Mouse (Mus musculus) forebrain, embryonic 14.5 days (tissue): ENCODE results near the gene Rps21. TPM values are rescaled to one million over a fixed set of nuclear protein-coding genes. Genes with fewer than 3 reads are reported as not detected.

Source experiments
- ATAC-seq: fragments of 200-750 bp; cut with Nextera tagmentation; 2 replicates; pipeline ENCODE4 v1.8.0; 2017; ENCODE audit warnings: mild to moderate bottlenecking, moderate library complexity
- DNase-seq: peaks from one replicate; pipeline ENCODE4 v3.0.0-alpha.2; 2015; ENCODE audit warnings: low spot score
- H3K27ac ChIP-seq: fragments of 300-500 bp; sonication (generic); 2 replicates; pipeline ENCODE4 v1.5.1; 2014; ENCODE audit warnings: low read depth, mild to moderate bottlenecking, control low read depth, low read length, moderate library complexity
- H3K27me3 ChIP-seq: fragments of 300-500 bp; sonication (generic); replicated peaks from 2 replicates; pipeline ENCODE4 v1.6.1; 2014; ENCODE audit warnings: low read length, control low read depth, mixed read lengths; ENCODE audit not compliant: control insufficient read depth, insufficient read depth
- H3K36me3 ChIP-seq: fragments of 300-500 bp; sonication (generic); 2 replicates; pipeline ENCODE4 v1.6.1; 2014; ENCODE audit warnings: low read length, control low read depth; ENCODE audit not compliant: control insufficient read depth, insufficient read depth
- H3K4me1 ChIP-seq: fragments of 300-500 bp; sonication (generic); 2 replicates; pipeline ENCODE4 v1.6.1; 2014; ENCODE audit warnings: antibody characterized with exemption, low read length, control low read depth; ENCODE audit not compliant: control insufficient read depth, insufficient read depth
- H3K4me2 ChIP-seq: fragments of 300-500 bp; sonication (generic); 2 replicates; pipeline ENCODE4 v1.6.1; 2014; ENCODE audit warnings: mild to moderate bottlenecking, control low read depth, low read length
- H3K4me3 ChIP-seq: fragments of 300-500 bp; sonication (generic); 2 replicates; pipeline ENCODE4 v1.5.1; 2014; ENCODE audit warnings: low read depth, low read length, control low read depth
- H3K9ac ChIP-seq: fragments of 300-500 bp; sonication (generic); 2 replicates; pipeline ENCODE4 v1.6.1; 2014; ENCODE audit warnings: mild to moderate bottlenecking, low read length, control low read depth, moderate library complexity
- H3K9me3 ChIP-seq: fragments of 300-500 bp; sonication (generic); replicated peaks from 2 replicates; pipeline ENCODE4 v1.6.1; 2016; ENCODE audit warnings: low read length, control low read depth, mixed read lengths; ENCODE audit not compliant: control insufficient read depth
- WGBS: fragments of 180-500 bp; shearing (Covaris S2); extraction: QIAGEN DNeasy Blood & Tissue Kit; methylation state at CpG from one replicate; pipeline ENCODE4 v1.1.7; 2014; 5-methylcytosine and 5-hydroxymethylcytosine counted together
- microRNA-seq: library from miRNA; unstranded; fragments of <30 nt; microRNA quantifications from one replicate; pipeline ENCODE4, GENCODE M21; 2016
- polyA plus RNA-seq: library from polyadenylated mRNA; unstranded; fragments of >200 nt; fragmentation: Nextera tagmentation; extraction: Ambion mirVana; gene quantifications from 2 replicates; pipeline ENCODE4 v1.2.1, GENCODE M21; 2014

Gene Rps21
- polyA plus RNA-seq, 1 experiment from 2014 or later, result 523 TPM

DNA sequence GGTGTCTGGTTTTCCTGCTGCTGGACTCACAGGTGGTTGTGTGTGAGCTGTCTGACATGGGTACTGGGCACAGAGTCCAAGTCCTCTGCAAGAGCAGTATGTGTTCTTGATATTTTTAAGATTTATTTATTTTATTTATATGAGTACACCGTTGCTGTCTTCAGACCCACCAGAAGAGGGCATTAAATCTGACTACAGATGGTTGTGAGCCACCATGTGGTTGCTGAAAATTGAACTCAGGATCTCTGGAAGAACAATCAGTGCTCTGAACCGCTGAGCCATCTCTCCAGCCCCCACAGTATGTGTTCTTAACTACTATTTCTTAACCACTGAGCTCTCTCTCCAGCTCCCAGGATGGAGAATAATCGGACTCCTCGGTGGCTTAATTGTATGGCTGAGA lies 45.0 kb downstream of the Rps21 start:
- Histone ChIP-seq H3K9ac (no peak overlapping the region), H3K4me2 (no peak overlapping the region), H3K27me3 (no peaks in the 10 kb centered on the region), H3K36me3 (no peaks in the 10 kb centered on the region), H3K9me3 (no peaks in the 10 kb centered on the region), H3K4me1 (no peaks in the 10 kb centered on the region), H3K27ac (no peak overlapping the region), H3K4me3 (no peak overlapping the region)
- DNase-seq, result no peak
- no peak for ATAC-seq
- 76% methylated on average over 4 of the region's 4 CpGs for WGBS

DNA sequence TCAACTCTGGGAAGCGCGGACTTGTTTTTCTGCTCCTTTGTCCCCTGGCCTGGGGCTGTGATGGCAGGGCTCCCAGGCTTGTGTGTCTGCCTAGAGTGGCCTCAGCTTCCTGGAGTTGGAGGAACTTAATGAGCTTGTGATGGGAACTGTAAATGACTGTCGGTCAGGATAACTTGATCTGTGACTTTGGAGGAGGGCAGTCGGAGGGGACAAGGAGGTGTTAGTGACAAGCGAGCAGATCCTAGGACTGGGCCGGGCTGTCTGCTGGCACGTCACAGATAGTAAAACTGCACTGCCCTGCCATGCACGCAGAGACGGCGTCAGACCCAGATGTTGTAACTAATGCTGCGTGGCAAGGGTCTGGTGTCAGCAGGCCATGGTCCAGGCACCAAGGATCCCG lies 46.3 kb downstream of the Rps21 start:
- no peak overlapping the region for H3K9ac ChIP-seq
- no peaks in the 10 kb centered on the region for H3K36me3 ChIP-seq
- H3K4me2 ChIP-seq, result no peak overlapping the region
- no peaks in the 10 kb centered on the region for H3K9me3 ChIP-seq
- no peaks in the 10 kb centered on the region for H3K4me1 ChIP-seq
- DNase-seq (no peak), ATAC-seq (no peak)
- H3K4me3 ChIP-seq, result no peak overlapping the region
- no peak overlapping the region for H3K27ac ChIP-seq
- H3K27me3 ChIP-seq, result no peaks in the 10 kb centered on the region
- WGBS, result 92% methylated on average over 12 of the region's 12 CpGs

DNA sequence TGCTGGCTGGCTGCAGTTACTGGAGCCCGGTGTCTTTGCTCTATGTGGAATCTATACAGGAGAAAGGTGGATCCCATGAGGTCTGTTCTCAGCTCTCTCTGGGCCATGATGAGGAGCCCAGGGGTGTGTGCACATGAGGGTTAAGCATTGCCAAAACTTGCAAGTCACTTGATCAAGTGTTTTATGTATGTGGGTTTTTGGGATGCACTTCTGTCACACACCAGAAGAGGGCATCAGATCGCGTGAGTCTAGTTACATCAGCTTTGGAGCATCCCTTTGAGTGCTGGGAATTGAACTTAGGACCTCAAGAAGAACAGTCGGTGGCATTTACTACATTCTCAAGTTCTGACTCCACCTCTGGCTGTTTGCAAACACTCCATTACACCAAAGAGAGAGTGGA lies 47.4 kb downstream of the Rps21 start:
- no peaks in the 10 kb centered on the region for H3K4me1 ChIP-seq
- H3K36me3 ChIP-seq, result no peaks in the 10 kb centered on the region
- H3K4me3 ChIP-seq, result no peak overlapping the region
- H3K27me3 ChIP-seq, result no peaks in the 10 kb centered on the region
- no peak overlapping the region for H3K9ac ChIP-seq
- DNase-seq, result no peak
- H3K9me3 ChIP-seq, result no peaks in the 10 kb centered on the region
- 56% methylated on average over 4 of the region's 4 CpGs for WGBS
- no peak for ATAC-seq
- no peak overlapping the region for H3K27ac ChIP-seq
- no peak overlapping the region for H3K4me2 ChIP-seq

DNA sequence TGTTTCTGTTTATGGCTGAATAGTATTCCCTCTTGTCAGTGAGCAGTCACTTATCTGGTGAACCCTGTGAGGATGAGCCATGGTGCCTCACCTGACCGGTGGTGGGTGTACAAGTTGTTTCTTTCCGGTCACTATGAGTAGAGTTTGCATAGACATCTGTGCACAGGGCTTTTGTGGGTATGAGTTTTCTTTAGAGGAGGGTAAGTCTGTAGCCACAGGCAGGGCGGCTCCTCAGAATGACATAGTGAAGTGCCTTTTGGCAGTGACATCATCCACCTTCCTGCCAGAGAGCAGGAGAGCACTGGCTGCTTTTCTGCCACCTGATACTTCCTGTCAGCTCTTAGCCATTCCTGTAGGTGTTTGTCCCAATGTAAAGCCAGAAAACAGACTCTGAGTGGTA lies 48.3 kb downstream of the Rps21 start:
- Histone ChIP-seq H3K9me3 (no peaks in the 10 kb centered on the region), H3K27me3 (no peaks in the 10 kb centered on the region), H3K9ac (no peak overlapping the region), H3K4me1 (no peaks in the 10 kb centered on the region), H3K27ac (no peak overlapping the region), H3K4me2 (no peak overlapping the region), H3K36me3 (no peaks in the 10 kb centered on the region), H3K4me3 (no peak overlapping the region)
- no peak for ATAC-seq
- no peak for DNase-seq
- 89% methylated on average over 3 of the region's 3 CpGs for WGBS

DNA sequence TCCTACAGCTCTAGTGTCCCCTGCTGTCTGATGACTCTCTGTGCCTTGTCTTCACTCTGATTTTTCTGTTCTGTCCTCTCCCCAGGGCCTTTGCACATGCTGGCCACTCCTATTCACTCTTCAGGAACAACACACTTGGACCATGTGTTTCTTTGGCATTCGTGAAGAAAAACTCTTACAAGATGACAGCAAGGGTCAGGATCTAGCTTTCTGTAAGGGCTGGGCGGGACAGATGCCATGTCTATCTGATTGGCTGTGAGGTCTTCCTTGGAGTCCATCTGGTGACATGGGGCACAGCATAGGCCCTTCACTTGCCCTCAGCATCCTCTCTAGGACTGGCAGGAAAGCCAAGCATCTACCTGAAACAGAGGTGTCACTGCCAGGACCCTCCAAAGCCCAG lies 48.8 kb downstream of the Rps21 start:
- Histone ChIP-seq H3K4me2 (no peak overlapping the region), H3K9ac (no peak overlapping the region), H3K27ac (no peak overlapping the region), H3K27me3 (no peaks in the 10 kb centered on the region), H3K9me3 (no peaks in the 10 kb centered on the region), H3K4me1 (no peaks in the 10 kb centered on the region), H3K36me3 (no peaks in the 10 kb centered on the region), H3K4me3 (no peak overlapping the region)
- no peak for ATAC-seq
- no peak for DNase-seq
- WGBS, result 78% methylated on average over 2 of the region's 2 CpGs

DNA sequence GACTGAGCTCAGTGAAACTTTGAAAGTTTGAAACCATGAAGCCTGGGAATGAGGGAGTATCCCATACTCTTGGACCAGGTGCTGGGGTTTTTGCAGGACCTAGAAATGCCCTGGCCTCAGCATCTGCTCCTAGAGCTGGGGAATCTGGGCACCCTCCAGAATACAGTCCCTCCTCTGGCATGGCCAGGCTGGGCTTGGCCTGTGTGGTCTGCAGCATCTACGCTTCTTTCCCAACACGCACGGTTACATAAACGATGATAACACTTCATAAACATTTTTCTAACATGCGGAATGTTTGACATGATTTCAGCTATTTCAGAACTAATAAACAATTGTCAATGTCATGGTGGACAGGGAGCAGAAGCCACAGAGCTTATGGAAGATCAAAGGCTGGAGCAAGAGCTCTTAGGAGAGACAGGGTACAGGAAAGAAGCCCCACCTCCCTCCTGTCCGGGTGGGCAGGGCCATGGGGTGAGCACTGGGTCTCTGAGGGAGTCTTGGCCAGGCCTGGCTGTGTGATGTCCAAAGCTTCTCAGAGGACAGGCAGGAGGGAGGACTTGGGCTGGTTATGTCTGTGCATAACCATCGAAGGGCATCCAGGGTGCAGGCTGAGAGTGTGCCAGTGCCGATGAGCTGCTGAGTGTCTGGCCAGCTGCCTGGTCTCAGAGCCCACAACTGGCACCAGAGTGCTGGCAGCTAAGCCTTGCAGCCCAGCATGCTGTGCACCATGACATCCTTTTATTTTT lies 49.4 kb downstream of the Rps21 start:
- no peak for DNase-seq
- H3K36me3 ChIP-seq, result no peaks in the 10 kb centered on the region
- H3K4me2 ChIP-seq, result no peak overlapping the region
- H3K9me3 ChIP-seq, result no peaks in the 10 kb centered on the region
- no peaks in the 10 kb centered on the region for H3K27me3 ChIP-seq
- no peak overlapping the region for H3K4me3 ChIP-seq
- no peak overlapping the region for H3K27ac ChIP-seq
- no peak overlapping the region for H3K9ac ChIP-seq
- H3K4me1 ChIP-seq, result no peaks in the 10 kb centered on the region
- 89% methylated on average over 8 of the region's 8 CpGs for WGBS
- ATAC-seq, result no peak

DNA sequence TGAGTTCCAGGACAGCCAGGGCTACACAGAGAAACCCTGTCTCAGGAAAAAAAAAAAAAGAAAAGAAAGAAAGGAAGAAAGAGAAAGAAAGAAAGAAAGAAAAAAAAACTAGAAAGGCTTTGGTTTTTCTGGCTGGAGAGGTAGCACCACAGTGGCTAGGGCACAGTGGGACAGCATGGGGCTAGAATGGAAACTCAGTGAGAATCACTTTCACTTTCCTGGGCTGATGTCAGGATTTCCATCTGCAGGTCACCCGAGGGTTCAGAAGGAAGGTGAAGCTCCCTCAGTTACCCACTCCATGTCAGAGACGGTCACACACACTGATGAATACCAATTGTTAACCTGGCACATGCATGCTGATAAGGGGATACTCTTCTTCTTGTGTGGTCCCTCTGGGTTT lies 50.5 kb downstream of the Rps21 start:
- WGBS, result 70% methylated on average over 2 of the region's 2 CpGs
- H3K4me2 ChIP-seq, result no peak overlapping the region
- H3K27ac ChIP-seq, result no peak overlapping the region
- no peaks in the 10 kb centered on the region for H3K4me1 ChIP-seq
- no peaks in the 10 kb centered on the region for H3K36me3 ChIP-seq
- no peaks in the 10 kb centered on the region for H3K9me3 ChIP-seq
- DNase-seq (no peak), ATAC-seq (no peak)
- no peaks in the 10 kb centered on the region for H3K27me3 ChIP-seq
- no peak overlapping the region for H3K9ac ChIP-seq
- H3K4me3 ChIP-seq, result no peak overlapping the region

Small RNA genes within 50 kb of the gene (microRNA-seq; reads per million reads assigned to microRNA genes)
- gene Mir3091, result not detected

Other genes starting within 250 kb of the Rps21 start
- gene Lsm14b, start 232.4 kb upstream of the Rps21 start, polyA plus RNA-seq, result 17.9 and 29.1 TPM in 2 replicates
- 584 and 804 TPM in 2 replicates for gene Psma7, start 214.9 kb upstream of the Rps21 start, polyA plus RNA-seq
- 33.6 and 40.3 TPM in 2 replicates for gene Ss18l1, start 214.9 kb upstream of the Rps21 start, polyA plus RNA-seq
- 32.4 and 34.3 TPM in 2 replicates for gene Mtg2, start 186.8 kb upstream of the Rps21 start, polyA plus RNA-seq
- 2.1 and 2.2 TPM in 2 replicates for gene Hrh3, start 152.9 kb upstream of the Rps21 start, polyA plus RNA-seq
- 59.9 and 66.0 TPM in 2 replicates for gene Osbpl2, start 138.1 kb upstream of the Rps21 start, polyA plus RNA-seq
- gene Adrm1, start 85.9 kb upstream of the Rps21 start, polyA plus RNA-seq, result 147 and 149 TPM in 2 replicates
- 2.7 and 3.5 TPM in 2 replicates for gene Lama5, start 31.5 kb upstream of the Rps21 start, polyA plus RNA-seq
- 14.5 and 15.0 TPM in 2 replicates for gene Cables2, start 16.1 kb downstream of the Rps21 start, polyA plus RNA-seq
- not detected in 2 replicates for gene Rbbp8nl, start 32.5 kb downstream of the Rps21 start, polyA plus RNA-seq
- gene Gata5, start 77.3 kb downstream of the Rps21 start, polyA plus RNA-seq, result not detected in 2 replicates
- gene Slco4a1, start 198.9 kb downstream of the Rps21 start, polyA plus RNA-seq, result 0.74 and 1.1 TPM in 2 replicates
- gene Ntsr1, start 242.6 kb downstream of the Rps21 start, polyA plus RNA-seq, result 4.4 and 6.1 TPM in 2 replicates